Mouse (Mus musculus) naive thymus-derived CD4-positive, alpha-beta T cell, adult 2 months (primary cell): ENCODE results near the gene Olfr716.
"Not testable (repeated sequence)": the region's sequence is repeated elsewhere in the genome, so short reads cannot be mapped to it uniquely, and the experiment has no call there.

Source experiments
- DNase-seq: peaks from one replicate; pipeline ENCODE4 v3.0.0-alpha.2; 2011; ENCODE audit warnings: low read depth

The Olfr716 gene

GRCm38 (mm10) chr7:107138027-107138426, at the start of gene Olfr716:
Gene Olfr716 (plus strand): TSS chr7:107138327.
- not testable (repeated sequence) for DNase-seq

DNA sequence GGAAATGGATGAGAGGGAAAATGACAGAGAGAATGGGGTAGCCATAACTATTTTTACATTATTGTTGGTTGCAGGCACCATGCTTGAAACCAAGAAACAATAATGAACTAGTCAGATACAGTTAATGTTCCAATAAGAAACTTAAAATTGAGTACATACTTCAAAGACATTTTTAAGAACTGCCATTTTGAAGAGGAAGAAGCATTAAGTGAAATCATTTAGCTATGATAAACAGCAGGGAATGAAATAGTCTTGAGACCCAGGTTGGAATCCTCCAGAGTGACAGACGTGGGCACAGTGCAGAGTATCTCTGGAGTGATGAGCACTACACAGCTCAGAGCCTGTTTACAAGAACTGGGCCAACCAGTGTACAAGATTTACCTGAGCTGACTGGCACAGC, 45.2 kb upstream of the Olfr716 start, which contains the start of gene Olfr17:
TSS of gene Olfr17 (plus strand) at position 301 of the 400 bp plus-strand sequence.
- no peak for DNase-seq

DNA sequence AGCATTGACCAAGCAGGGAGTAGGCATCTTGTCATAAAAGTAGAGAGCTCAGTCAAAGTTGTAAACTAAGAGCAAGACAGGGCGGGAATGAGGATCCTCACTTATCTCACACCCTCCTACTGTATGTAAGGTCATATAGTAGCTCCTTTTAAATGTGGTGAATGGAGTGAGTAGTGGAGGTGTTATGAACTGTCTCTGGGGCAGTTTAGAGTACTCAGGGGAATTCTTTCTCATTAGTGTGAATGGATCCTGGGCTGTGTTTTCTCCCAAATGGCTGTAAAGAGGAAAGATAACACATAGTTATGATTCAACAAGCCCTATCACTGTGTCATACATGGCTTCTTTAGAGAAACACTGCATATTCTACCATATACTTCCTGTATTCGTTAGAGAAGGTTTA, 27.9 kb upstream of the Olfr716 start, which contains the start of gene Olfr715b:
TSS of gene Olfr715b (minus strand) at position 101 of the 400 bp plus-strand sequence.
- DNase-seq: not testable (repeated sequence)

- not testable (repeated sequence) for DNase-seq
Measured at GRCm38 (mm10) chr7:107130983-107131382, 7.1 kb upstream of the Olfr716 start, which contains the start of gene Olfr715. Gene Olfr715 (minus strand): TSS chr7:107131083.

DNA sequence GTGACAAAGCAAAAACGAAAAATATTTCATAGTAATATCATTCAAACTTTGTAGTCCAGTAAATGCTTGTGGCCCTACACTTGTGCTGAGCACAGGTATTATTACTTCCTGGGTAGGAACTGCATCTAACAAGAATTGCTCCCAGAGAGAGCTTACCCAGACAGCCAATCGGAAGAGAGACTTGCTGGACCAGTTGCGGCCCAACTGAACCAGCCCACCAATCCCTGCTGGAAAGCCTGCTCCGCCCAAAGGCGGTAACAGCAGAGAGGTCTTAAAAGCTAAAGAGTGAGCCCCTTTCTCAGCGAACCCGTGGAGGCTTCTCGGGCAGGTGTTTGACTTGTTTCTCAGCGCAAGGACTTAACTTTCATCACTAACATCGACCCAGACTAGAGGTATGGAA, 28.6 kb downstream of the Olfr716 start, which contains the start of gene Nlrp14:
TSS of gene Nlrp14 (plus strand) at position 301 of the 400 bp plus-strand sequence.
- DNase-seq: no peak

GRCm38 (mm10) chr7:107180406-107180805, 42.3 kb downstream of the Olfr716 start:
- DNase-seq: no peak
